Mouse (Mus musculus) induced T-regulatory cell, adult 2 months (primary cell): ENCODE measurements around the gene Gm17324.

Experiments
- DNase-seq: peaks from one replicate; pipeline ENCODE4 v3.0.0-alpha.2; 2012; ENCODE audit warnings: low read depth

Gene Gm17324

GRCm38 (mm10) chr9:78465725-78466124 is 17.1 kb upstream of the Gm17324 start:
- no peak for DNase-seq

- DNase-seq, result no peak
Measured at GRCm38 (mm10) chr9:78463337-78463736, 14.8 kb upstream of the Gm17324 start.

- no peak for DNase-seq
Measured at GRCm38 (mm10) chr9:78457026-78457425, 8.4 kb upstream of the Gm17324 start.

GRCm38 (mm10) chr9:78451382-78451781 is 2.8 kb upstream of the Gm17324 start:
- no peak for DNase-seq

DNA sequence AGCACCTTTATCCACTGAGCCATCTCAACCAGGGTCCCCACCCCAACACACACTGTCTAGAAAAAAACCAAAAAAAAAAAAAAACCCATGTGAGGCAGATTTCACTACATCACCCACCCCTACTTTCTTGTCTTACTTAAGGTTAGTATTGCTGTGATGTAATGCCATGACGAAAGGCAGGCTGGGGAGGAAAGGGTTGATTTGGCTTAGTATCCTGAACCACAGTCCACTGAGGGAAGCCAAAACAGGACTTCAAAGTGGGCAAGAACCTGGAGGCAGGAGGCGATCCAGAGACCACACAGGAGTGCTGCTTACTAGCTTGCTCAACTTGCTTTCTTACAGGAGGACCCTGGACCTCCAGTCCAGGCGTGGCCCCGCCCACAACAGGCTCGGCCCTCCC is 1.8 kb upstream of the Gm17324 start:
- DNase-seq, result no peak

GRCm38 (mm10) chr9:78447606-78447972 is 997 bp downstream of the Gm17324 start:
- no peak for DNase-seq

DNA sequence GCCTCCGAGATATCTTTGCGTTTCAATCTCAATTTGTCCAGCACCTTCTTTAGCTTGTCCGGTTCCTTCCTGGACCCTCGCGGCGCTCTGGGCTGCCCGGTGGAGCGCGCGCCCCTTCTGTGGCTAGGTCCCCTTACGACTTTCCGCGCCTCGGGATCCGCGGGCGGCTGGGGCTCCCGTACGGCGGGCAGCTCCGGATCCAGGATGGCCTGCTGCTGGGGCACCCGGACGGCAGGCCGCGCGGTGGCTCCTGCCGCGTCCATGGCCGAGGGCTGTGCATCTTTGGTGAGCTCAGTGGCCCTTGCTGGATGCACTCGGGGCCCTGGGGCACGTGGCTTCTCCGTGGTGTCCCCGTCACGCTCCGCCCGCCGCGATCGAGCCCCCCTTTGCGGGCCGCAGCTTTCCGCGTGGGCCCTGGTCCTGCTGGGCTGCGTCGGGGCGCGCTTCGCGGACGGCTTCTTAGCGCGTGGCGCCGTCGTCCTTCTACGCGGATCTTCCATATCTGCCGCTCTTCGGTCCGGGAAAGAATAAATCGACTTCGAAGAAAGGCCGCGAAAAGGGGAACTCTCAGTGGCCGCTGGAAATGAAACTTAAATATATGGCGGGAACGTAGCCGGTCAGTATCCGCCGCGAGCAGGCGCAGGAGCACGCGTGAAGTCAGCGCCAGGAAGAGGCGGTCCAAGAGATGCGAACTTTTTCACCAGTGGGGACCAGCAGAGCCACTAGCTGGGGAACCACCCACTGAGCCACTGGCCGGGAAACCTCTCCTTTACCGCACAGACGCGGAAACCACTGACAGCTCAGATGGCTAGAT is 5.8 kb downstream of the Gm17324 start, which contains the start of gene Cgas:
Gene Cgas, minus strand, starts transcription at position 659 of the 814 bp plus-strand sequence.
- peak; percentile 86 for DNase-seq

GRCm38 (mm10) chr9:78442237-78442578 is 6.4 kb downstream of the Gm17324 start:
- no peak for DNase-seq

- no peak for DNase-seq
Measured at GRCm38 (mm10) chr9:78439426-78439825, 9.2 kb downstream of the Gm17324 start.

- DNase-seq, result no peak
Measured at GRCm38 (mm10) chr9:78432471-78432870, 16.1 kb downstream of the Gm17324 start.

GRCm38 (mm10) chr9:78430486-78430885 is 18.1 kb downstream of the Gm17324 start:
- no peak for DNase-seq

DNA sequence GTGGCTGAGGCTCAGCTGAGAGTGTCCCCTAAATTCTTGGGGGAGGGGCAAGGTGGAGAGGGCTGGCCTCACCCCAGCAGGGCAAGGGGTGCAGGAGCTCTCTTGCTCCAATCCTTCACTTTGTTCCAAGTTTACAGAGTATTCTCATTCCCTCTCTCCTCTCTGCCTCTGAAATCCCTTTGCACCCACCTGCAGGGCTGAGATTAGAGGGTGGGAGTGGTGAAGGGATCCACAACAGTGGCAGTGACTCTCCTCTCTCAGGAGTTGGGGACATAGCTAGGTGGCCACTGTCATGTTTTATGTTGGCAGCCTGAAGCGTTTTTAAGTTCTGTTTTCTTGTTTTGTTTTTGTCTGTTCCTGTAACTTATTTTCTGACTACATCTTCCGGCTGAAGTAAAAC is 19.0 kb downstream of the Gm17324 start:
- DNase-seq, result no peak

DNA sequence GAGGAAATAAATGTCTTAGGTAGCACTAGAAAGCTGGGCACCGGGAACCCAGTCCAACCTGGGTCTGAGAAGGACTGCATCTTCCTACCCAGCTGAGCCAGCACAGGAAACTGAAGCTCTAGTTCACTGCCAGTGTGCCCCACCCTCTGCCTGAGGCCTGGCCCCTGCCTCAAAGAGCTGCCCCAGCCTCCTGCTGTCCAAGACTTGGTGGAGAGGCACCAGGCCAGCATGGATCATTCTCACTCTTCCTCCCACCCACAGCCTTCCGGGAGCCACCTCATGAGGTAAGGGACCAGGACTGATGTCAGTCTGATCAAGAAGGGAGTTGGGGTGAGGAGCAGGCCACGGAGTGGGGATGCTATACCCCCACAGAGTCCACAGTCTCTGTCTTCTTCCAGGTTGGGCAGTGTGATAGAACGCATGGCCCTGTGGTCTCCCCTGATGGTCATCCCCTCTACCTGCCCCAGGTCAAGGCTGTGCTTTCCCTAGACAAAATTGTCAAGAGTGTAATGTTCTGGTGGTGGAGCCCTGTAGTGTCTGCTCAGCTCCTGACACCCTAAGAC is 19.6 kb downstream of the Gm17324 start:
- DNase-seq, result no peak

GRCm38 (mm10) chr9:78428185-78428584 is 20.4 kb downstream of the Gm17324 start:
- peak; percentile 25 for DNase-seq

GRCm38 (mm10) chr9:78427362-78427781 is 21.2 kb downstream of the Gm17324 start:
- DNase-seq, result peak; percentile 71

- peak; percentile 56 for DNase-seq
Measured at GRCm38 (mm10) chr9:78401596-78401995, 47.0 kb downstream of the Gm17324 start.

DNA sequence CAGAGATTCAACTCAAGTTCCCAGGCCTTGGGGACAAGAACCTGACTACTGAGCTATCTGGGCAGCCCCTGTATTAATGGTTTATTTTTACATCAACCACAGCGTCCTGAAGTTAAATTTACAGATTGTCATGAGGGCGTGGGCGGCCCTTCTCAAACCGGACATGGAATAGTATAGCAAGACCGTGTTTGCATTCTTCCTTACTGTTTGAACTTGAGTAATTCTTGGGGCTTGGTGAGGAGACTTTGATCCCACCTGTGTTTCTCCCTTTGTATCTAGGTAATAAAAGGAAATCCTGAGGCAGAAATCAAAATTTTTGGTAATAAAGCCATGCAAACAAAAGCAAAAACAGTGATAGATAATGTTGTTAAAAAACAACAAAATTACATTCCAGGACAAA is 48.0 kb downstream of the Gm17324 start:
- no peak for DNase-seq
